Mouse (Mus musculus): ENCODE data around the gene Pou2f2.

DNA sequence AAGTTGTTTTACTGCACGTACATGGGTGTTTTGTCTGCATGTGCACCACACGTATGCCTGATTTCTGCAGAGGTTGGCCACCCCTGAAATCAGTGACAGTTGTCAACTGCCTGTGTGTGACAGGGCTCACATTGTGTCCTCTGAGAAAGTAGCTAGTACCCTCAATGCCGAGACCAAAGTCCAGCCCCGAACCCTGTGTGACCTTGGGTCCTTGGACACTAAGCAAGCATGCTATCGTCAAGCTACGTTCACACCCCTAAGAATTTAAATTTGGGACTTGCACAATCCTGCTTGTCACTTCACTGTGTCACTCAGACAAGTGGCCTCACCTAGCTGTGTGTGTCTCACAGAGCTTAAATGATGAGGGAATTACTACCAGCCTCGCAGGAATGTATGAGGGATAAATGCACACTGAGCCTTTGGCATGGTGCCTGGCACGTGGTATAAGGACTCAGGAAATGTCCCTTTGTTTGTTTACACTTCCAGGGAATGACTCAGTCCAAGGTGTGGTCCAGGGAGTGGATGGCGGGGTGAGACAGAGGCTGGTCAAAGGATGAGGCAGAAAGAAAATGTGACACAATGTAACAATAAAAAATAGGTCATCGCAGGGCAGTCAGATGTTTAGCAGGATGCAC lies 18.0 kb upstream of the Pou2f2 start:
- no peak for TF ChIP-seq POLR2A (IDR thresholded peaks at IDR 0.05; ENCODE audit: borderline replicate concordance, extremely low read depth, low read depth, low read length)
- TF ChIP-seq CTCF (IDR thresholded peaks at IDR 0.05; ENCODE audit: insufficient read depth, low read length) = no peak

Measured in lung, adult 2 months (tissue).